Mouse (Mus musculus): ENCODE data around the gene a.
"Not testable (repeated sequence)": the region's sequence is repeated elsewhere in the genome, so short reads cannot be mapped to it uniquely, and the experiment has no call there.

Gene a

DNA sequence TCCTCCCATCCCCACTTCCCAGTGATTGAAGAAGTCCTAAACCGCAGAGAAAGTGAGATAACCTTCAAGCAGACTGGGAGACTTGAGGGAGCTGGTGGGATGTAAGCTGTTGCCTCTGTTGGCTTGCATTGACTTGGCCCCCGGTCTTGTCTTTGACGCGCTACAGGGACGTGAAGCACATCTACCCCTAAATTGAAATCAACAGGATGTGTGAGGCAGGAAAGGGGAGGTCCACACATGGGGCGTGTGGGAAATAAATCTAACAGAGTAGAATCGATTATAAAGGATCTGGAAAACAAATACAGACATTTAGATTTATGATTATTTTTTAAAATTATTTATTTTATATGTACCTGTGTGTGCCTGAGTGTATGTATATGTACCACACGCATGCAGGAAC lies 200.2 kb downstream of the a start:
- no peak for DNase-seq (ENCODE audit: extremely low read depth, low read depth)

DNA sequence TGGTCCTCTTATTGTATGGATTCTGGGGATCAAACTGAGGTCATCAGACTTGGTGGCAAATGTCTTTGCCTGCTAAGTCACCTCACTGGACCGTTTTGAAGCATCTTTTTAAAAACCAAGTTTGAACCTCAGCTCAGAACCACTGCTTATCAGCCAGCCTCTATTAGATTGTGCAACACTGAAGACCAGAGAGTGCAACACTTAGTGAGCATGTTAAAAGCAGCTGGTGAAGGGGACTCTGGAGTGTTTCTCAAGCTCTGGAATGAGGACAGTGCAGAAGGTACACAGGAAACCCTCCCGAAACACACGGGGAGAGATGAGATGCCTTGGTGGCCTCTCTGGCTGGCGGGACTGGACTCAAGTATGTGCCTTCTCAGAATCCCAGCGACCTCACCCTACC lies 200.9 kb downstream of the a start:
- no peak for DNase-seq (ENCODE audit: extremely low read depth, low read depth)

DNA sequence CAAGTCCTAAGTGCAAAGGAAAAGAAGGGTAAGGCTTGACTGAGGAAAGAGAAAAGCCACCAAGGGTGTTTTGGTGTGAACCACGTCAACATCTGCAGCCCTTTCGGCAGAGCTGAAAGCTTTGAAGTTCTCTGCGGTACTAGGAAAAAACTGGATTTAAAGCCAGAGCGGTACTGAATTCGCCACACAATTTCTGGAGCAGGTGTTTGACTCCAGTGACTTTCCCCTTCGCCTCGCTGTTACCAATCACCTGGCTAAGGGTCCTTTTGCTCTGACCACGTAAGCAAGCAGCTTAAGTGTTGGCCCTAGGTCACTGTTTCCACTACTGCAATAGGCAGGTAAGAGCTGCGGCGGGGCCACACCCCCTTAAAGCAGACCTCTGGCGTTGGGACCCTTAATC lies 214.3 kb downstream of the a start:
- no peak for DNase-seq (ENCODE audit: extremely low read depth, low read depth)

GRCm38 (mm10) chr2:155011086-155011656 lies 220.0 kb downstream of the a start:
- peak; percentile 52 for DNase-seq (ENCODE audit: extremely low read depth, low read depth)

GRCm38 (mm10) chr2:155012991-155013390 lies 221.8 kb downstream of the a start:
- DNase-seq (ENCODE audit: extremely low read depth, low read depth), result no peak

DNA sequence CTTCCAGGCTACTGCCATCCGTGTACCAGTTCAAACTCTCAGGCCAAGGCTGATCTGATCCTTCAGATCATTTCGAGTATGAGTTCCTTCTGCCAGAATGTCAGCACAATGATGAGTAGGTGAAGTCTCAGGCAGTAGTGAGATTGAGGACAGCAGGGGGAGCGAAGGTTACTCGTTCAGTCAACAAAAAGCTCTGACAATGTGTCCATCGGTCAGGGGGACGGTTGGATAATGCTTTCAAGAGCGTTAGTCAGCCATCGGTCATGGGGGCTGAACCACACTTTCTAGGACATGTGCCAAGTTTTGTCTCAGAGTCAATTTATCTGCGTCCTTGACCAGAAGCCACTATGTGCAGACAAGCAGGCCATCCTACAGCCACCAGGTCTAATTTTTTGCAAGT lies 225.5 kb downstream of the a start:
- not testable (repeated sequence) for DNase-seq (ENCODE audit: extremely low read depth, low read depth)

DNA sequence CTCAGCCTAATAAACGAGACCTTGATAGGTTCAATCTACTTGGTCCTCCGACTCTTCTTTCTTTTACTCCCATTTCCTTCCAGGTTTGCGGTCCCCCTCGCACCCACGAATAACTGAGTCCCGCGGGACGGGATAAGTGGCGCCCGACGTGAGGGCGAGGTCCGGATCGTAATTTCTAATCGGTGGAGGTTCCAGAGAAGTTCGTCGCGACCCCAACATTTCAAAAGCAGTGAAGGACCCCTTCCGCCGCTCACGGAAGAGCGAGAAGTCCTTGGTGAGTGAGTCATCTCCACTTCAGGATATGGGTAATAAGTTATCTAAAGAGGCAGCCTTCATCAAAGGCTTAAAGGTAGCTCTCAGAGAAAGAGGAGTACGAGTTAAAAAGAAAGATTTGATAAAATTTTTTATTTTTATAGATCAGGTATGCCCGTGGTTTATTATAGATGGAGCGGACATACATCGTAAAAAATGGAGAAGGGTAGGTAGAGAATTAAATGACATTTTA lies 227.1 kb downstream of the a start, which contains the start of gene Gm14226:
Gene Gm14226 (plus strand): TSS at position 16 of the 505 bp plus-strand sequence.
- DNase-seq (ENCODE audit: extremely low read depth, low read depth), result not testable (repeated sequence)

GRCm38 (mm10) chr2:155018762-155019641 lies 227.8 kb downstream of the a start:
- peak; percentile 91 for DNase-seq (ENCODE audit: extremely low read depth, low read depth)

- DNase-seq (ENCODE audit: extremely low read depth, low read depth), result peak; percentile 67
These were observed 228.5 kb downstream of the a start for GRCm38 (mm10) chr2:155019673-155020072.

DNA sequence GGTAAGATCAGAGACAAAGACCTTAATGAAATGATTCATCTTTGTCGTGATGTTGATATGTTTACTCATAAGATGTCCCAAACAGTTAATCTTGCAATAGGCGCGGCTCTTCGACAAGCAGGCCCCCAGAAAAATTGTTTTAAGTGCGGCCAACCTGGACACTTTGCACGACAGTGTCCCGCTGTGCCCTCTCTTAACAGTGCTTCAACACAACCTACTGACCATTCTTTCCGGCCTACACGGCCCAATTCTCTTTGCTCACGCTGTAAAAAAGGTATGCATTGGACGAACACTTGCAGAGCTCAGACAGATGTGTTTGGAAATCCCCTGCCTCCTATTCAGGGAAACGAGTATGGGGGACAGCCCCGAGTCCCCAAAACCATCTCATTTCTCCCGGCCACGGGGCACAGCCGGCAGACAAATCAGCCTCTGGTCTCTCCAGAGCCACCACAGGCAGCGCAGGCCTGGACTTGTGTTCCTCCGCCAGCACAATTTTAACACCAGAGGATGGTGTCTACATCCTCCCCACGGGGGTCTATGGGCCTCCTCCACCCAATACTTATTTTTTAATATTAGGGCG lies 229.1 kb downstream of the a start:
- DNase-seq (ENCODE audit: extremely low read depth, low read depth), result not testable (repeated sequence)

GRCm38 (mm10) chr2:155030831-155031230 lies 239.6 kb downstream of the a start:
- DNase-seq (ENCODE audit: extremely low read depth, low read depth), result no peak

GRCm38 (mm10) chr2:155032938-155033710 lies 241.9 kb downstream of the a start:
- DNase-seq (ENCODE audit: extremely low read depth, low read depth), result no peak

- no peak for DNase-seq (ENCODE audit: extremely low read depth, low read depth)
These were observed 248.8 kb downstream of the a start for GRCm38 (mm10) chr2:155039956-155040355.

GRCm38 (mm10) chr2:155044542-155044941 lies 253.3 kb downstream of the a start:
- DNase-seq (ENCODE audit: extremely low read depth, low read depth), result no peak

GRCm38 (mm10) chr2:155045075-155045474 lies 253.9 kb downstream of the a start:
- DNase-seq (ENCODE audit: extremely low read depth, low read depth), result no peak

DNA sequence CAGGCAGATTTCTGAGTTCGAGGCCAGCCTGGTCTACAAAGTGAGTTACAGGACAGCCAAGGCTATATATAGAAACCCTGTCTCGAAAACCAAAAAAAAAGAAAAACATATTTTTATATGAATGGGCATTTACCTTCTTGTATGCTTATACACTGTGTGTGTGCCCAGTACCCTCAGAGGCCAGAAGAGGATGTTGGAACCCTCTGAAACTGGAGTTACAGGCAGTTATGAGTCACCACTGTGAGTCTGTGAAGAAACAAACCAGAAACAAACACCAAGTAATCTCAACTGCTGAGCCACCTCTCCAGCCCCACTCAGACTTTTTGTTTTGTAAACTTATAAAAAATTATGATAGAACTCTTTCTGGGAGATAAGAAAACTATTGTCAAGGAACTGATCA lies 255.6 kb downstream of the a start:
- DNase-seq (ENCODE audit: extremely low read depth, low read depth), result no peak

DNA sequence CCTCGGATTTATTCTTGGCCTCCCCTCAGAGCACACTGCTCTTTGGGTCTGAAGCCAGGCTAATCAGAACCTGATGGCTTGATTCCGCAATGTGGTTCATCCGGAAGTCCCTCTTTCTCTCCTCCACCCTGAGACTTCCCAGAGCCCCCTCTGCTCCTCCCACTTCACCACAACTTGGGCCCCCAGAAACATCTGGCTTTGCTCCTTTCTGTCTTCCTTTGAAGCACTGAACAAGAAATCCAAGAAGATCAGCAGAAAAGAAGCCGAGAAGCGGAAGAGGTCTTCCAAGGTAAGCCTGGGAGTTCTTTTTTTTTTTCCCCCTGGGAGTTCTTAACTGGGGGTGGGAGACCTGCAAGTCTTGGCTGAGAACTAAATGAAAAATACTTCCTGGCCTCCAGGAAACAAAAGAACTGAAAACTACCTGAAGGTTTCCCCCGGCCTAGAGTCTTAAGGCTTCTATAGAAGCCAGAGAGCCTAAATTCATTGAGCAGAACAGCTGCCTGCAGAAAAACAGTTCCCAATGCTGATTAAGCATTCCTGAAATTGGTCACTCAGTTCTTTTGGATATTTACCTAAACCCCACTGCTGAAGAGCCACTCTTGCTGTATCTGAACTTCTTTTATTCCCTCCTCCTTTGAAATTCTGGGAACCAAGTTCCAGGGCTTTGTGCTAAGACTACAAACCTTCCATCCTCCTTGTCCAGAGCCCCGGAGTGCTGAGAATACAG lies 256.4 kb downstream of the a start:
- DNase-seq (ENCODE audit: extremely low read depth, low read depth), result no peak

GRCm38 (mm10) chr2:155050108-155050503 lies 258.9 kb downstream of the a start:
- no peak for DNase-seq (ENCODE audit: extremely low read depth, low read depth)

DNA sequence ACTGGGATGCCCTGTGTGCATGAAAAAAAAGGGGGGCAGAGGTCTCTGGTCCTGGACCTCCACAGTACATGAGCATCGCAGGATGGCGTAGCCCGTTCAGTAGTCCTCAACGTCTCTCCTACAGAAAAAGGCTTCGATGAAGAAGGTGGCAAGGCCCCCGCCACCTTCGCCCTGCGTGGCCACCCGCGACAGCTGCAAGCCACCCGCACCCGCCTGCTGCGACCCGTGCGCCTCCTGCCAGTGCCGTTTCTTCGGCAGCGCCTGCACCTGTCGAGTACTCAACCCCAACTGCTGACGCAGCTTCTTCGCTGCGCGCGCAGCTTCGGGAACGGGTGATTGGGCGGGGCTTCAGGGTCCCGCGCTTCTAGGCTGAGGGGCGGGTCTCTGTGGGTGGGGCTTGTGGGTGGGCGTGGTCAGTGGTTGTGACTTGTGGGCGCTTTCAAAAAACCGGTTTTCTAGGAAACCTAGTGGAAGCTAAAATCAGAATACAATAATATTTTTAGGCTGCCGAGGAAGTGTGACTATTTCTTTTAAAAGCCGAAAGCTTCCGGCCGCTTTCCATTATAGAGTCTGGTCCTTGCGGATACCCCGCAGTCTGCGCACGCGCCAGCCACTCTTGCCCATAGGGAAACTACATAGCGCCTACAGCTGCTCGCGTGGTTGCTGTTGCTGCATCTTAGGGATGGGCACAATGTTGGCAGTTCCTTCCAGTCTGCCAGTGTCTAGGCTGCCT lies 259.5 kb downstream of the a start:
- peak; percentile 73 for DNase-seq (ENCODE audit: extremely low read depth, low read depth)

Measured in MEL-GATA-1-ER (cell line).